Mouse (Mus musculus) liver, adult 2 months (tissue): ENCODE results near the gene Tead3. TPM values are rescaled to one million over a fixed set of nuclear protein-coding genes. Genes with fewer than 3 reads are reported as not detected.
"Not testable (repeated sequence)": the region's sequence is repeated elsewhere in the genome, so short reads cannot be mapped to it uniquely, and the experiment has no call there.

Experiments used
- DNase-seq: peaks from one replicate; pipeline ENCODE4 v3.0.0-alpha.2; 2011; ENCODE audit warnings: low read depth, low spot score; ENCODE audit errors: extremely low read depth
- H3K27ac ChIP-seq: fragments of 200-500 bp; replicated peaks from 2 replicates; pipeline ENCODE4 v1.5.1; 2012; ENCODE audit warnings: low read depth, mild to moderate bottlenecking, control low read depth, inconsistent platforms, low read length; ENCODE audit not compliant: insufficient read depth
- H3K27me3 ChIP-seq: fragments of 200-500 bp; 2 replicates; pipeline ENCODE4 v1.6.1; 2012; ENCODE audit warnings: mild to moderate bottlenecking, moderate library complexity, low read length, inconsistent platforms; ENCODE audit not compliant: control insufficient read depth, insufficient read depth
- H3K36me3 ChIP-seq: fragments of 200-500 bp; 2 replicates; pipeline ENCODE4 v1.6.1; 2012; ENCODE audit warnings: low read length, inconsistent platforms; ENCODE audit not compliant: control insufficient read depth, insufficient read depth
- H3K4me1 ChIP-seq: fragments of 200-500 bp; 2 replicates; pipeline ENCODE4 v1.6.1; 2011; ENCODE audit warnings: low read length; ENCODE audit not compliant: control insufficient read depth, insufficient read depth
- H3K4me3 ChIP-seq: fragments of 200-500 bp; 2 replicates; pipeline ENCODE4 v1.5.1; 2011; ENCODE audit warnings: low read depth, mild to moderate bottlenecking, control low read depth, low read length, moderate library complexity; ENCODE audit not compliant: insufficient read depth
- H3K79me2 ChIP-seq: fragments of 200-500 bp; 2 replicates; pipeline ENCODE4 v1.6.1; 2012; ENCODE audit warnings: inconsistent platforms, mild to moderate bottlenecking, low read length, moderate library complexity; ENCODE audit not compliant: control insufficient read depth, insufficient read depth
- H3K9ac ChIP-seq: fragments of 200-500 bp; 2 replicates; pipeline ENCODE4 v1.6.1; 2012; ENCODE audit warnings: low read depth, mild to moderate bottlenecking, control low read depth, inconsistent platforms, low read length
- CTCF ChIP-seq: fragments of 200-500 bp; IDR thresholded peaks from 2 replicates; pipeline ENCODE4 v1.5.1; 2011; ENCODE audit warnings: low read depth, low read length, control low read depth
- POLR2A ChIP-seq: fragments of 200-500 bp; IDR thresholded peaks from 2 replicates; pipeline ENCODE4 v1.6.1; 2011; ENCODE audit warnings: low read length, control low read depth; ENCODE audit not compliant: insufficient read depth; ENCODE audit errors: extremely low read depth
- WGBS: fragments of 180-500 bp; shearing (Covaris S2); methylation state at CpG from one replicate; pipeline ENCODE4 v1.1.7; 2018; 5-methylcytosine and 5-hydroxymethylcytosine counted together
- polyA plus RNA-seq: library from polyadenylated mRNA; depleted of rRNA; stranded (reverse); fragments of >200 nt; gene quantifications from 2 replicates; pipeline ENCODE4 v1.2.3, GENCODE M21; 2012
- total RNA-seq: library from RNA; depleted of rRNA; stranded (reverse); fragments of >200 nt; gene quantifications from 2 replicates; pipeline ENCODE4 v1.2.3, GENCODE M21; 2014

Tead3 gene
- total and polyA plus RNA-seq, 2 experiments, result 3.0 to 11.0 TPM

- DNase-seq, result no peak
- no peaks in the 10 kb centered on the region for H3K27me3 ChIP-seq
- H3K9ac ChIP-seq, result no peak overlapping the region
- H3K27ac ChIP-seq, result no peak overlapping the region
- peaks cover 3% of the 10 kb centered on the region; the same call in 1 of the 2 replicates for H3K4me1 ChIP-seq
- no peaks in the 10 kb centered on the region for H3K36me3 ChIP-seq
- H3K79me2 ChIP-seq, result no peaks in the 10 kb centered on the region
- no peak overlapping the region for H3K4me3 ChIP-seq
- 95% methylated on average over 7 of the region's 7 CpGs for WGBS
- TF ChIP-seq POLR2A, result no peak
- no peak for TF ChIP-seq CTCF
These were observed 13.1 kb downstream of the Tead3 start for GRCm38 (mm10) chr17:28337547-28337946.

GRCm38 (mm10) chr17:28335267-28335666 is 15.3 kb downstream of the Tead3 start:
- 90% methylated on average over 10 of the region's 10 CpGs for WGBS
- Histone ChIP-seq H3K4me3 (no peak overlapping the region), H3K27me3 (no peaks in the 10 kb centered on the region), H3K36me3 (peaks cover 2% of the 10 kb centered on the region; the same call in 1 of the 2 replicates), H3K27ac (no peak overlapping the region), H3K79me2 (no peaks in the 10 kb centered on the region), H3K4me1 (no peaks in the 10 kb centered on the region), H3K9ac (no peak overlapping the region)
- TF ChIP-seq CTCF (no peak), POLR2A (no peak)
- DNase-seq, result no peak

- H3K4me1 ChIP-seq, result peaks cover 5% of the 10 kb centered on the region
- H3K36me3 ChIP-seq, result peaks cover 9% of the 10 kb centered on the region
- no peaks in the 10 kb centered on the region for H3K79me2 ChIP-seq
These were observed 17.6 kb downstream of the Tead3 start for GRCm38 (mm10) chr17:28332915-28333546.

GRCm38 (mm10) chr17:28332113-28332914 is 18.3 kb downstream of the Tead3 start:
- Histone ChIP-seq H3K4me1 (peaks cover 9% of the 10 kb centered on the region), H3K36me3 (peaks cover 9% of the 10 kb centered on the region), H3K9ac (no peak overlapping the region), H3K27me3 (no peaks in the 10 kb centered on the region), H3K4me3 (no peak overlapping the region), H3K79me2 (no peaks in the 10 kb centered on the region), H3K27ac (no peak overlapping the region)
- no peak for TF ChIP-seq CTCF
- TF ChIP-seq POLR2A, result no peak
- 72% methylated on average over 13 of the region's 13 CpGs for WGBS
- no peak for DNase-seq

More at GRCm38 (mm10) chr17:28332915-28333546, 17.6 kb downstream of the Tead3 start:
- TF ChIP-seq CTCF (no peak), POLR2A (no peak)
- Histone ChIP-seq H3K4me3 (no peak overlapping the region), H3K27ac (no peak overlapping the region), H3K9ac (no peak overlapping the region), H3K27me3 (no peaks in the 10 kb centered on the region)
- 84% methylated on average over 31 of the region's 31 CpGs for WGBS
- no peak for DNase-seq

- Histone ChIP-seq H3K4me1 (peaks cover 13% of the 10 kb centered on the region), H3K27ac (no peak overlapping the region), H3K27me3 (no peaks in the 10 kb centered on the region), H3K79me2 (no peaks in the 10 kb centered on the region), H3K4me3 (no peak overlapping the region), H3K36me3 (peaks cover 9% of the 10 kb centered on the region), H3K9ac (no peak overlapping the region)
- no peak for TF ChIP-seq POLR2A
- no peak for TF ChIP-seq CTCF
- no peak for DNase-seq
- WGBS, result 71% methylated on average over 7 of the region's 7 CpGs
These were observed 19.1 kb downstream of the Tead3 start for GRCm38 (mm10) chr17:28331241-28332112.

GRCm38 (mm10) chr17:28330590-28330989 is 20.0 kb downstream of the Tead3 start:
- not testable (repeated sequence) for H3K9ac ChIP-seq, H3K27ac ChIP-seq, H3K79me2 ChIP-seq, H3K27me3 ChIP-seq, H3K4me3 ChIP-seq, H3K36me3 ChIP-seq
- WGBS, result 35% methylated on average over 8 of the region's 8 CpGs
- H3K4me1 ChIP-seq, result peaks cover 13% of the 10 kb centered on the region
- DNase-seq, result peak; percentile 41
